Mouse (Mus musculus) kidney, adult 2 months (tissue): Measurements from ENCODE around the gene Zfp668.

Experiments used
- CTCF ChIP-seq: fragments of 200-500 bp; conservative IDR thresholded peaks from 2 replicates; pipeline ENCODE4 v1.5.1; 2011; ENCODE audit warnings: low read depth, mild to moderate bottlenecking, control low read depth, low read length, moderate library complexity, mixed read lengths; ENCODE audit not compliant: insufficient read depth, insufficient read length
- POLR2A ChIP-seq: fragments of 200-500 bp; IDR thresholded peaks from one replicate; pipeline ENCODE4 v1.6.1; 2011; ENCODE audit warnings: low read depth, low read length, control low read depth

DNA sequence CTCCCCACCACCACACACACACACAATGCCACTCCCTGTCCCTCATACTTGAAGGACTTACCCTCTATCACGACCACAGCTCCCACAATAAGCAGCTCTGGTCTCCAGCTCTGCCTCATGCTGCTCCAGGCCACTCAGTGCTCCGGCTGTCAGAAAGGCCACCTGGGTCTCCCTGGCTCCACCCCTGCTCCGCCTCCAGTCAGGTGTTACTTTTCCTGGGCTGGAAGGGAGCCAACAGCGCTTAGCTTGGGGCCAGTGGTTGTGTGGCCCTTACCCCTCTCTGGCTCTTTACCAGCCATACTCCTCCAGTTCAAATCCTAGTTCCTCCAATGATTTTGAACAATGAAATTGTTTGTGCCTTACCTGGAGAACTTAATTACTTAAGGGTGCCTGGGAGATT is 14.2 kb upstream of the Zfp668 start, which contains the start of gene Prss53:
- TF ChIP-seq CTCF (no peak), POLR2A (no peak)
